In genomic region chr4:117527952-117528351, GRCm38 (mm10) we compare ENCODE assay signal across 7 mouse cellular contexts. TPM values are rescaled to one million over a fixed set of nuclear protein-coding genes. Genes with fewer than 3 reads are reported as not detected.
DNase-seq lines count a peak whose midpoint lies in the region; ATAC-seq and TF ChIP-seq lines count a peak whose summit lies in the region.

No protein-coding gene starts in this region.

- WGBS in neural tube, embryonic 15.5 days = 41% methylated on average over 1 of the region's 1 CpGs
- 14% methylated on average over 1 of the region's 1 CpGs for WGBS in lung, embryonic 14.5 days

- H3K9ac ChIP-seq in neural tube, embryonic 15.5 days (replicated peaks) = no peak overlapping the region
- H3K9ac ChIP-seq in lung, embryonic 14.5 days = no peak overlapping the region

- peak; percentile 47 for TF ChIP-seq CTCF in cortical plate, adult 2 months (IDR thresholded peaks at IDR 0.05; ENCODE audit: extremely low read depth, insufficient read depth, low read length)
- peak; percentile 83 for TF ChIP-seq CTCF in lung, embryonic 14.5 days (IDR thresholded peaks at IDR 0.05; ENCODE audit: low read depth)

- ATAC-seq in neural tube, embryonic 15.5 days (ENCODE audit: low FRiP score) = no peak
- peak; percentile 71; the same call in 1 of the 2 replicates for ATAC-seq in lung, embryonic 14.5 days (ENCODE audit: insufficient read depth)

- H3K9me3 ChIP-seq in neural tube, embryonic 15.5 days (replicated peaks) = no peaks in the 10 kb centered on the region
- no peaks in the 10 kb centered on the region for H3K9me3 ChIP-seq in lung, embryonic 14.5 days (ENCODE audit: low read depth, low read length)

- peak; percentile 58 for DNase-seq in neural tube, embryonic 10.5 days (ENCODE audit: extremely low spot score, low spot score)
- peak; percentile 14 for DNase-seq in T-cell, adult 2 months (ENCODE audit: low spot score)
- peak; percentile 40 for DNase-seq in induced T-regulatory cell, adult 2 months (ENCODE audit: low read depth)
- peak; percentile 83 for DNase-seq in lung, embryonic 14.5 days
- DNase-seq in spleen, postnatal 10 days (ENCODE audit: low spot score in 2 of 2) = peak; percentile 29 to 77

- H3K4me2 ChIP-seq in neural tube, embryonic 15.5 days = no peak overlapping the region
- H3K4me2 ChIP-seq in lung, embryonic 14.5 days = no peak overlapping the region

- no peaks in the 10 kb centered on the region for H3K36me3 ChIP-seq in neural tube, embryonic 15.5 days
- no peaks in the 10 kb centered on the region for H3K36me3 ChIP-seq in lung, embryonic 14.5 days (ENCODE audit: insufficient read depth)

- H3K27ac ChIP-seq in neural tube, embryonic 15.5 days (replicated peaks) = no peak overlapping the region
- no peak overlapping the region for H3K27ac ChIP-seq in cortical plate, adult 2 months (ENCODE audit: insufficient read depth, low read length)
- no peak overlapping the region for H3K27ac ChIP-seq in lung, embryonic 14.5 days (ENCODE audit: low read depth)

- H3K4me1 ChIP-seq in neural tube, embryonic 15.5 days = peaks cover 11% of the 10 kb centered on the region; the same call in 1 of the 2 replicates
- no peaks in the 10 kb centered on the region for H3K4me1 ChIP-seq in cortical plate, adult 2 months (ENCODE audit: control insufficient read depth, insufficient read depth, low read length)
- no peaks in the 10 kb centered on the region for H3K4me1 ChIP-seq in lung, embryonic 14.5 days (ENCODE audit: insufficient read depth)

- TF ChIP-seq POLR2A in cortical plate, adult 2 months (IDR thresholded peaks at IDR 0.05; ENCODE audit: extremely low read depth, insufficient read depth, low read length) = no peak

- H3K4me3 ChIP-seq in neural tube, embryonic 15.5 days (replicated peaks) = no peak overlapping the region
- H3K4me3 ChIP-seq in cortical plate, adult 2 months (ENCODE audit: insufficient read depth, low read length) = no peak overlapping the region
- no peak overlapping the region for H3K4me3 ChIP-seq in lung, embryonic 14.5 days (ENCODE audit: low read depth, low read length)

- peaks cover 49% of the 10 kb centered on the region; the same call in 1 of the 2 replicates for H3K27me3 ChIP-seq in neural tube, embryonic 15.5 days (replicated peaks)
- no peaks in the 10 kb centered on the region for H3K27me3 ChIP-seq in lung, embryonic 14.5 days (ENCODE audit: insufficient read depth, low read length)

RNA-seq across cellular contexts. Expression of gene Eri3, which starts 22.2 kb away (rescaled TPM):
- polyA plus RNA-seq in neural tube, embryonic 15.5 days (2015; fragmentation: Nextera tagmentation; extraction: Ambion mirVana) = 223 and 244 TPM in 2 replicates
- polyA plus RNA-seq in cortical plate, adult 2 months (2012; rRNA removed) = 199 and 201 TPM in 2 replicates
- 159 and 173 TPM in 2 replicates for polyA plus RNA-seq in lung, embryonic 14.5 days (2014; fragmentation: Nextera tagmentation; extraction: Ambion mirVana)

RNA-seq across cellular contexts. Expression of gene Rnf220, which starts 31.1 kb away (rescaled TPM):
- polyA plus RNA-seq in neural tube, embryonic 15.5 days (2015; fragmentation: Nextera tagmentation; extraction: Ambion mirVana) = 95.6 and 95.8 TPM in 2 replicates
- polyA plus RNA-seq in cortical plate, adult 2 months (2012; rRNA removed) = 217 and 226 TPM in 2 replicates
- polyA plus RNA-seq in lung, embryonic 14.5 days (2014; fragmentation: Nextera tagmentation; extraction: Ambion mirVana) = 65.4 and 76.1 TPM in 2 replicates

Comparison
In these comparisons a context has a peak if more than half of its experiments do, and no peak if none do; other contexts are left out.
1. DNase-seq: peak in every context shown above with its lines; median percentile 83 in lung, embryonic 14.5 days; 58 in neural tube, embryonic 10.5 days; 53 in spleen, postnatal 10 days; 40 in induced T-regulatory cell, adult 2 months; 14 in T-cell, adult 2 months.